Mouse (Mus musculus): ENCODE data around the gene Pde2a. TPM values are rescaled to one million over a fixed set of nuclear protein-coding genes. Genes with fewer than 3 reads are reported as not detected.

Gene Pde2a
- polyA plus RNA-seq, 2 experiments: 10.5 to 12.7 TPM

DNA sequence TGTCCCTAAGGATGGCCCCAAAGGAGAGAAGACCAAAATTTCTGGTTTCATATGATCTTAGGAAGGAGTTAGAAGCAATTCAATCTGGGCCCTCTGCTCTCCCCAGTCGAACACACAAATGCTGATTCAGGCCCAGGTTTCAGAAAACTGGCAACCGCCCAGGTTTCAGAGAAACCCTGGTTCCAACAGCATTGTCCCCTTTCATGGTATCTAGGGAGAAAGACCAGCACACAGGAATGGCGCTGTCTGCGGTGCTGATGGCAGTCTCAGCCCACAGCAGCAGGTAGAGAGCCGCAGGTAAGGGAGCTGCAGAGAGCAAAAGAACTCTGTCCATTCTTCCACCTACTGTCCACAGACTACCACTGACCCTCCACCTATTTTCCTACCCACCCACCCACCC is 55.7 kb downstream of the Pde2a start:
- H3K9me3 ChIP-seq (ENCODE audit: control insufficient read depth, low read length): no peaks in the 10 kb centered on the region
- no peak overlapping the region for H3K4me3 ChIP-seq (replicated peaks; ENCODE audit: low read length)
- DNase-seq (ENCODE audit: low spot score) (no peak), ATAC-seq (ENCODE audit: low FRiP score, low read depth) (no peak)
- H3K36me3 ChIP-seq (ENCODE audit: control insufficient read depth, insufficient read depth, low read length): no peaks in the 10 kb centered on the region
- H3K4me2 ChIP-seq (replicated peaks; ENCODE audit: low read depth, low read length, severe bottlenecking): no peak overlapping the region
- H3K4me1 ChIP-seq (ENCODE audit: control insufficient read depth, insufficient read depth, low read length): peaks cover 6% of the 10 kb centered on the region
- no peak for TF ChIP-seq POLR2A (IDR thresholded peaks at IDR 0.05; ENCODE audit: borderline replicate concordance, extremely low read depth, insufficient read depth, insufficient read length)
- 42% methylated on average over 5 of the region's 5 CpGs for WGBS
- H3K27me3 ChIP-seq (ENCODE audit: control insufficient read depth, insufficient read depth, low read length): no peaks in the 10 kb centered on the region
- no peak overlapping the region for H3K27ac ChIP-seq (replicated peaks; ENCODE audit: low read depth, low read length)
- no peak overlapping the region for H3K9ac ChIP-seq (ENCODE audit: low read depth, low read length, severe bottlenecking)

DNA sequence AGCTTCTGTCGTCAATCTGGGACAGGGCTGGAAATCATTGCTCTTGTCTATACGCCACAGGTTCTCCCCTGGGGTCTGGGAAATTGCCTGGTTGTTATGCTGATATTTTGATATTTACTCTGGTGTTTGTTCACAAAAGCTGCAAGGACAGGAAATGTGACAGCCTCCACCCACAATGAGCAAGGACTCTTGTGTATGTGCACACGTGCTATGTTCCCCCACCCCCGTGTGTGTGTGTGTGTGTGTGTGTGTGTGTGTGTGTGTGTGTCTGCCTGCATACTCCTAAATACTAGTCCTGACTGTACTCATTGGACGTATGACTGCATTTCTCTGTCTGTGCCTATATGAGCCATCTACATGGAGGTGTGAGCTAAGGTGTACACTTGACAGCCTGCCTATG is 56.6 kb downstream of the Pde2a start:
- Histone ChIP-seq H3K4me2 (replicated peaks; ENCODE audit: low read depth, low read length, severe bottlenecking) (no peak overlapping the region), H3K9me3 (ENCODE audit: control insufficient read depth, low read length) (no peaks in the 10 kb centered on the region), H3K27ac (replicated peaks; ENCODE audit: low read depth, low read length) (no peak overlapping the region), H3K4me1 (ENCODE audit: control insufficient read depth, insufficient read depth, low read length) (0 out of 2 replicates have a peak, but pooled peaks cover 3% of the 10 kb centered on the region), H3K9ac (ENCODE audit: low read depth, low read length, severe bottlenecking) (no peak overlapping the region), H3K27me3 (ENCODE audit: control insufficient read depth, insufficient read depth, low read length) (no peaks in the 10 kb centered on the region), H3K4me3 (replicated peaks; ENCODE audit: low read length) (no peak overlapping the region), H3K36me3 (ENCODE audit: control insufficient read depth, insufficient read depth, low read length) (no peaks in the 10 kb centered on the region)
- TF ChIP-seq POLR2A (IDR thresholded peaks at IDR 0.05; ENCODE audit: borderline replicate concordance, extremely low read depth, insufficient read depth, insufficient read length): no peak
- DNase-seq (ENCODE audit: low spot score): no peak
- ATAC-seq (ENCODE audit: low FRiP score, low read depth): no peak
- WGBS: 72% methylated on average over 5 of the region's 5 CpGs

GRCm38 (mm10) chr7:101479841-101480240 is 58.4 kb downstream of the Pde2a start:
- DNase-seq (ENCODE audit: low spot score): no peak
- no peak for TF ChIP-seq POLR2A (IDR thresholded peaks at IDR 0.05; ENCODE audit: borderline replicate concordance, extremely low read depth, insufficient read depth, insufficient read length)
- H3K4me2 ChIP-seq (replicated peaks; ENCODE audit: low read depth, low read length, severe bottlenecking): no peak overlapping the region
- no peaks in the 10 kb centered on the region for H3K9me3 ChIP-seq (ENCODE audit: control insufficient read depth, low read length)
- WGBS: 71% methylated on average over 4 of the region's 4 CpGs
- no peak overlapping the region for H3K9ac ChIP-seq (ENCODE audit: low read depth, low read length, severe bottlenecking)
- H3K27ac ChIP-seq (replicated peaks; ENCODE audit: low read depth, low read length): no peak overlapping the region
- H3K4me1 ChIP-seq (ENCODE audit: control insufficient read depth, insufficient read depth, low read length): 0 out of 2 replicates have a peak, but pooled peaks cover 3% of the 10 kb centered on the region
- no peak for ATAC-seq (ENCODE audit: low FRiP score, low read depth)
- H3K36me3 ChIP-seq (ENCODE audit: control insufficient read depth, insufficient read depth, low read length): no peaks in the 10 kb centered on the region
- H3K27me3 ChIP-seq (ENCODE audit: control insufficient read depth, insufficient read depth, low read length): no peaks in the 10 kb centered on the region
- H3K4me3 ChIP-seq (replicated peaks; ENCODE audit: low read length): no peak overlapping the region

DNA sequence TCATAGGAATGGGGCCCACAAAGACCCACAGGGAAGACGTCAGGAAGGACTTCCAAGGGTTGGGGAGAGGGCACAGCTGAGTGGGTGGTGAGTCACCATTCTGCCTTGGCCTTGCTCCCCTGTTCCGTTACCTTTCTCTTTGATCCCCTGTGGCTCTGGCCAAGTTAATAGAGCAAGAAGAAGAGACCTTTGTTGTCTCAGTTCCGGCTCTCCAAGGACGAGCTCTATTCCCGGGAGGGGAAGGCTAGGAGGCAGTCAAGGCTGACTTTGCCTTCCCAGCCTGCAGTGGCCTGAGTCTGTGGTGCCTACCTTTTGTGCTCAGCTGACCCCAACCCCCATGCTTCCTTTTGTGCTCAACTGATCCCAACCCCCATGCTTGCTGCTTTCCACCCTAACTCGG is 59.2 kb downstream of the Pde2a start:
- 0 out of 2 replicates have a peak, but pooled peaks cover 3% of the 10 kb centered on the region for H3K4me1 ChIP-seq (ENCODE audit: control insufficient read depth, insufficient read depth, low read length)
- H3K27ac ChIP-seq (replicated peaks; ENCODE audit: low read depth, low read length): no peak overlapping the region
- DNase-seq (ENCODE audit: low spot score) (no peak), ATAC-seq (ENCODE audit: low FRiP score, low read depth) (no peak)
- no peaks in the 10 kb centered on the region for H3K27me3 ChIP-seq (ENCODE audit: control insufficient read depth, insufficient read depth, low read length)
- no peak for TF ChIP-seq POLR2A (IDR thresholded peaks at IDR 0.05; ENCODE audit: borderline replicate concordance, extremely low read depth, insufficient read depth, insufficient read length)
- no peak overlapping the region for H3K9ac ChIP-seq (ENCODE audit: low read depth, low read length, severe bottlenecking)
- no peak overlapping the region for H3K4me2 ChIP-seq (replicated peaks; ENCODE audit: low read depth, low read length, severe bottlenecking)
- H3K9me3 ChIP-seq (ENCODE audit: control insufficient read depth, low read length): no peaks in the 10 kb centered on the region
- no peak overlapping the region for H3K4me3 ChIP-seq (replicated peaks; ENCODE audit: low read length)
- H3K36me3 ChIP-seq (ENCODE audit: control insufficient read depth, insufficient read depth, low read length): no peaks in the 10 kb centered on the region
- 70% methylated on average over 6 of the region's 6 CpGs for WGBS

- H3K9me3 ChIP-seq (ENCODE audit: control insufficient read depth, low read length): no peaks in the 10 kb centered on the region
- no peaks in the 10 kb centered on the region for H3K36me3 ChIP-seq (ENCODE audit: control insufficient read depth, insufficient read depth, low read length)
- no peak overlapping the region for H3K4me3 ChIP-seq (replicated peaks; ENCODE audit: low read length)
- no peak overlapping the region for H3K4me2 ChIP-seq (replicated peaks; ENCODE audit: low read depth, low read length, severe bottlenecking)
- H3K9ac ChIP-seq (ENCODE audit: low read depth, low read length, severe bottlenecking): no peak overlapping the region
- no peak overlapping the region for H3K27ac ChIP-seq (replicated peaks; ENCODE audit: low read depth, low read length)
- DNase-seq (ENCODE audit: low spot score) (no peak), ATAC-seq (ENCODE audit: low FRiP score, low read depth) (no peak)
- WGBS: 45% methylated on average over 8 of the region's 8 CpGs
- H3K4me1 ChIP-seq (ENCODE audit: control insufficient read depth, insufficient read depth, low read length): 0 out of 2 replicates have a peak, but pooled peaks cover 3% of the 10 kb centered on the region
- H3K27me3 ChIP-seq (ENCODE audit: control insufficient read depth, insufficient read depth, low read length): no peaks in the 10 kb centered on the region
- TF ChIP-seq POLR2A (IDR thresholded peaks at IDR 0.05; ENCODE audit: borderline replicate concordance, extremely low read depth, insufficient read depth, insufficient read length): no peak
Measured at GRCm38 (mm10) chr7:101481872-101482498, 60.5 kb downstream of the Pde2a start.
